In genomic region chr12:54956974-54957373, GRCm38 (mm10) we compare ENCODE assay signal across 23 mouse cellular contexts. TPM values are rescaled to one million over a fixed set of nuclear protein-coding genes. Genes with fewer than 3 reads are reported as not detected.
"Had no signal": no experiment of that assay in that cellular context is flagged by ENCODE, and none has a peak within 500 bp of the region (broad histone marks: within the 10 kb centered on the region; RNA-seq: fewer than 3 reads in every experiment).

No protein-coding gene starts in this region.

- H3K27ac ChIP-seq: midbrain, embryonic 10.5 days; midbrain, embryonic 12.5 days; neural tube, embryonic 12.5 days; stomach, embryonic 15.5 days; stomach, postnatal 0 days had no signal

- H3K4me3 ChIP-seq: midbrain, embryonic 10.5 days; midbrain, embryonic 12.5 days; neural tube, embryonic 12.5 days; stomach, embryonic 15.5 days had no signal

- DNase-seq: lung, adult 18-20 months; lung, embryonic 14.5 days; lung, postnatal 10 days; lung, postnatal 4 days; midbrain, embryonic 14.5 days; right cerebral cortex, postnatal 14 days; thymus, adult 2 months; thymus, postnatal 25 days; thymus, postnatal 4 days had no signal

- ATAC-seq: midbrain, embryonic 16.5 days had no signal

RNA-seq across cellular contexts. Expression of gene Gm20403, which starts 29.4 kb away (rescaled TPM):
- total RNA-seq: megakaryocyte-erythroid progenitor cell, adult 5-6 weeks; monocyte, adult 5-6 weeks; neutrophil, adult 5-6 weeks had no signal
- polyA plus RNA-seq: lung, embryonic 14.5 days; lung, embryonic 16.5 days; midbrain, embryonic 10.5 days; midbrain, embryonic 12.5 days; midbrain, embryonic 14.5 days; midbrain, embryonic 16.5 days; neural tube, embryonic 12.5 days; neural tube, embryonic 14.5 days; spleen, adult 2 months; stomach, embryonic 15.5 days; testis, adult 2 months; thymus, adult 2 months; urinary bladder, adult 2 months had no signal
